Mouse (Mus musculus) heart, postnatal 0 days (tissue): Measurements from ENCODE around the gene Papolb. TPM values are rescaled to one million over a fixed set of nuclear protein-coding genes. Genes with fewer than 3 reads are reported as not detected.
A peak's percentile ranks its signal among the peaks of the same experiment; 100 is the strongest.

Experiments
- ATAC-seq: fragments of 200-750 bp; cut with Nextera tagmentation; 2 replicates; pipeline ENCODE4 v1.8.0; 2017; ENCODE audit warnings: low read depth, moderate number of reproducible peaks, moderate library complexity; ENCODE audit not compliant: insufficient read depth
- DNase-seq: peaks from one replicate; pipeline ENCODE4 v3.0.0-alpha.2; 2016; ENCODE audit warnings: low spot score
- H3K27ac ChIP-seq: fragments of 300-500 bp; sonication (generic); 2 replicates; pipeline ENCODE4 v1.5.1; 2014; ENCODE audit warnings: low read depth, mild to moderate bottlenecking
- H3K27me3 ChIP-seq: fragments of 300-500 bp; sonication (generic); 2 replicates; pipeline ENCODE4 v1.6.1; 2014; ENCODE audit warnings: low read length, mixed read lengths; ENCODE audit not compliant: control insufficient read depth, insufficient read depth
- H3K36me3 ChIP-seq: fragments of 300-500 bp; sonication (generic); replicated peaks from 2 replicates; pipeline ENCODE4 v1.6.1; 2014; ENCODE audit warnings: low read length, mixed read lengths; ENCODE audit not compliant: control insufficient read depth, insufficient read depth
- H3K4me1 ChIP-seq: fragments of 300-500 bp; sonication (generic); 2 replicates; pipeline ENCODE4 v1.6.1; 2014; ENCODE audit warnings: antibody characterized with exemption; ENCODE audit not compliant: control insufficient read depth, insufficient read depth
- H3K4me2 ChIP-seq: fragments of 300-500 bp; sonication (generic); 2 replicates; pipeline ENCODE4 v1.6.1; 2014; ENCODE audit warnings: low read depth, mild to moderate bottlenecking, low read length, moderate library complexity
- H3K4me3 ChIP-seq: fragments of 300-500 bp; sonication (generic); 2 replicates; pipeline ENCODE4 v1.5.1; 2014; ENCODE audit warnings: low read depth, low read length
- H3K9ac ChIP-seq: fragments of 300-500 bp; sonication (generic); replicated peaks from 2 replicates; pipeline ENCODE4 v1.6.1; 2014; ENCODE audit warnings: low read depth, low read length, mixed read lengths
- H3K9me3 ChIP-seq: fragments of 300-500 bp; sonication (generic); replicated peaks from 2 replicates; pipeline ENCODE4 v1.6.1; 2016; ENCODE audit warnings: low read length; ENCODE audit not compliant: control insufficient read depth
- CTCF ChIP-seq: IDR thresholded peaks from 2 replicates; pipeline ENCODE4 v1.5.1; 2016; ENCODE audit warnings: antibody characterized with exemption, control low read depth, low read depth
- EP300 ChIP-seq: IDR thresholded peaks from 2 replicates; pipeline ENCODE4 v1.6.1; 2016; ENCODE audit warnings: antibody characterized with exemption, low read depth
- WGBS: fragments of 180-500 bp; shearing (Covaris S2); extraction: QIAGEN DNeasy Blood & Tissue Kit; methylation state at CpG from one replicate; pipeline ENCODE4 v1.1.7; 2014; 5-methylcytosine and 5-hydroxymethylcytosine counted together
- polyA plus RNA-seq: library from polyadenylated mRNA; unstranded; fragments of >200 nt; fragmentation: Nextera tagmentation; extraction: Ambion mirVana; gene quantifications from 2 replicates; pipeline ENCODE4 v1.2.1, GENCODE M21; 2015
- total RNA-seq: library from RNA; depleted of rRNA; stranded (reverse); fragments of >200 nt; gene quantifications from 2 replicates; pipeline ENCODE4 v1.2.3, GENCODE M21; 2014; ENCODE audit warnings: low replicate concordance

Papolb gene
- total and polyA plus RNA-seq, 2 experiments from 2014 or later, result 0.08 TPM; not detected in 1

GRCm38 (mm10) chr5:142549441-142549840 is 19.6 kb upstream of the Papolb start:
- H3K4me1 ChIP-seq, result peaks cover 19% of the 10 kb centered on the region; the same call in 1 of the 2 replicates
- H3K27ac ChIP-seq, result peak overlapping the region; percentile 58
- H3K9ac ChIP-seq, result no peak overlapping the region

GRCm38 (mm10) chr5:142547066-142547465 is 17.2 kb upstream of the Papolb start:
- H3K36me3 ChIP-seq, result no peaks in the 10 kb centered on the region
- H3K4me2 ChIP-seq, result no peak overlapping the region
- H3K4me1 ChIP-seq, result peaks cover 22% of the 10 kb centered on the region; the same call in 1 of the 2 replicates
- ATAC-seq, result no peak
- no peak overlapping the region for H3K9ac ChIP-seq
- no peaks in the 10 kb centered on the region for H3K9me3 ChIP-seq
- TF ChIP-seq CTCF (no peak), EP300 (no peak)
- no peaks in the 10 kb centered on the region for H3K27me3 ChIP-seq
- no peak for DNase-seq
- no peak overlapping the region for H3K27ac ChIP-seq
- H3K4me3 ChIP-seq, result no peak overlapping the region
- 84% methylated on average over 3 of the region's 3 CpGs for WGBS

More at GRCm38 (mm10) chr5:142549441-142549840, 19.6 kb upstream of the Papolb start:
- H3K4me2 ChIP-seq, result peak overlapping the region; percentile 96; the same call in 1 of the 2 replicates
- no peak for ATAC-seq
- H3K4me3 ChIP-seq, result no peak overlapping the region
- H3K9me3 ChIP-seq, result no peaks in the 10 kb centered on the region
- no peak for DNase-seq
- H3K36me3 ChIP-seq, result no peaks in the 10 kb centered on the region
- 55% methylated on average over 9 of the region's 9 CpGs for WGBS
- TF ChIP-seq CTCF, result no peak
- TF ChIP-seq EP300, result no peak
- H3K27me3 ChIP-seq, result no peaks in the 10 kb centered on the region

DNA sequence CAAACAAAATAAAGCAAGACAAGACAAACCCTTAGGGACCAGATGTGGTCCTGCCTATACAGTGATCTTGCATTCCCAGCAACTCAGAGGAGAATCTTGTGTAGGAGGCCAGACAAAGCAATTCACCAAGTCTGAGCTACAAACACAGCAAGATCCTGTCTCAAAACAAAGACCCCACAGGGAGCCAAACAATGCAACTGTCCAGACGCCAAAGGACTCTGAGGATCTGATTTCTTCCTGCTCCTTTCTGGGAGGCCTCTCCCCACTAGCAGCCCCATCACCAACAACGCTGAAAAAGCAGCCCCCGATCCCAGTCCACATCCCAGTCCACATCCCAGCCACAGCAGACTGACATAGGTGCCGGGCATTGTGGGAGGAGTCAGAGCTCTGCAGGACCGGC is 16.5 kb upstream of the Papolb start:
- 42% methylated on average over 5 of the region's 5 CpGs for WGBS
- DNase-seq (no peak), ATAC-seq (no peak)
- TF ChIP-seq EP300 (no peak), CTCF (no peak)
- Histone ChIP-seq H3K27me3 (no peaks in the 10 kb centered on the region), H3K4me3 (no peak overlapping the region), H3K9me3 (no peaks in the 10 kb centered on the region), H3K27ac (no peak overlapping the region), H3K4me2 (no peak overlapping the region), H3K9ac (no peak overlapping the region), H3K36me3 (no peaks in the 10 kb centered on the region), H3K4me1 (peaks cover 22% of the 10 kb centered on the region; the same call in 1 of the 2 replicates)

DNA sequence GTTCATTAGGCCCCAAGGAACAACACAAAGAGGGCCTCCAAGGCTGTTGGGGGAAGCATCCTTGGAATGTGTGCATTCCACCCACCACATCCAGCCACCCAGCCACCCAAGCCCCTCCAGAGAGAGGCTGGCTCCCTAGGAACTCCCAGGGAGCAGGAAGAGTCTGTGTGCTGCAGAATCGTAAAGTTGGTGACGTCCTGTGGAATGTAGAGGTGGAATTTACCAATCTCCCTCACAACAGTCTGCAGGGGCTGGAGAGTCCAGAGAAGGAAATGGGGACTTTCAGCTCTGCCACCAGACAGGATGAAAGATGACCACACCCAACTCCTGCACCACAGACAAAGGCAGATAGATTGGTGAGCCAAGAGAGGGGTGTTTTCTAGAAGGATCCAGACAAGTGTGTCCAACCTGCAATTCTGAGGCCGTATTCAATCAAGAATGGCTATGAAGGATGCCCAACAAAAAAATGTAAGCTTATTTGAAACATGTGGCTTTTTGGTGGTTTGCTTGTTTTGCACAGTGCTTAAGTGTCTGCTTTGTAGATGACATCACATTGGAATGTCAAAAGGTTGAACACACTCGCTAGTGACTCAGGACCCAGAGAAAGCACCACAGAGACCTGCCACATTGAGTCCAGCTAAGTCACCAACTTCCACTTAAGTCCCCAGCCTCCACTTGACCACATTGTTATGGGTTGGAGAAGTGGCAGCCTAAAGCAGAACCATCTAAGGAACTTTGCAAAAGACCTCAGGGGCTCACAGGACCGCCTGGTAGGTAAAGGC is 15.3 kb upstream of the Papolb start:
- TF ChIP-seq CTCF (no peak), EP300 (no peak)
- H3K36me3 ChIP-seq, result no peaks in the 10 kb centered on the region
- ATAC-seq, result no peak
- H3K4me1 ChIP-seq, result peaks cover 17% of the 10 kb centered on the region; the same call in 1 of the 2 replicates
- no peak overlapping the region for H3K4me3 ChIP-seq
- H3K4me2 ChIP-seq, result no peak overlapping the region
- H3K9ac ChIP-seq, result no peak overlapping the region
- H3K27ac ChIP-seq, result peak overlapping the region; percentile 16; the same call in 1 of the 2 replicates
- DNase-seq, result peak; percentile 25
- 48% methylated on average over 5 of the region's 5 CpGs for WGBS
- H3K27me3 ChIP-seq, result no peaks in the 10 kb centered on the region
- no peaks in the 10 kb centered on the region for H3K9me3 ChIP-seq

DNA sequence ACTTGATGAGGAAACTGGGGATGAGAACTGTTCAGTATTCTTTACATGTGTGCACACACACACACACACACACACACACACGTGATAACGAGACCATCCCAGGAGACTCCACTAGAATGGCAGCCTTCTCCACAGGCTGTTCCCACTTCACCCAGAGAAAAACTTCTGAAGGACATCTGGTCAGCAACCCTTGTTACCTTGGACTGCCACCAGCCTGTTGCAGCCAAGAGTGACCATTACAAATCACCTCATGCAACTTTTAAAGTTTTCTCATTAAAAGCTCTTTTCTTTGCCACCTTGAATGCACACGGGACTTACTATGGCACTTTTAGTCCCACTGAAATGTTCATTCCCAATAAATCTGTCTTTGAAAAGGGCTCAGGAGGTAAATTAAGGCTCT is 7.4 kb upstream of the Papolb start:
- no peak for ATAC-seq
- WGBS, result 89% methylated on average over 3 of the region's 3 CpGs
- no peak for DNase-seq
- Histone ChIP-seq H3K9ac (no peak overlapping the region), H3K4me2 (no peak overlapping the region), H3K27ac (no peak overlapping the region), H3K36me3 (no peaks in the 10 kb centered on the region), H3K4me1 (peaks cover 7% of the 10 kb centered on the region; the same call in 1 of the 2 replicates), H3K4me3 (no peak overlapping the region), H3K27me3 (no peaks in the 10 kb centered on the region), H3K9me3 (no peaks in the 10 kb centered on the region)
- TF ChIP-seq EP300 (no peak), CTCF (no peak)
